Mouse (Mus musculus): ENCODE results near the gene Srprb.

DNA sequence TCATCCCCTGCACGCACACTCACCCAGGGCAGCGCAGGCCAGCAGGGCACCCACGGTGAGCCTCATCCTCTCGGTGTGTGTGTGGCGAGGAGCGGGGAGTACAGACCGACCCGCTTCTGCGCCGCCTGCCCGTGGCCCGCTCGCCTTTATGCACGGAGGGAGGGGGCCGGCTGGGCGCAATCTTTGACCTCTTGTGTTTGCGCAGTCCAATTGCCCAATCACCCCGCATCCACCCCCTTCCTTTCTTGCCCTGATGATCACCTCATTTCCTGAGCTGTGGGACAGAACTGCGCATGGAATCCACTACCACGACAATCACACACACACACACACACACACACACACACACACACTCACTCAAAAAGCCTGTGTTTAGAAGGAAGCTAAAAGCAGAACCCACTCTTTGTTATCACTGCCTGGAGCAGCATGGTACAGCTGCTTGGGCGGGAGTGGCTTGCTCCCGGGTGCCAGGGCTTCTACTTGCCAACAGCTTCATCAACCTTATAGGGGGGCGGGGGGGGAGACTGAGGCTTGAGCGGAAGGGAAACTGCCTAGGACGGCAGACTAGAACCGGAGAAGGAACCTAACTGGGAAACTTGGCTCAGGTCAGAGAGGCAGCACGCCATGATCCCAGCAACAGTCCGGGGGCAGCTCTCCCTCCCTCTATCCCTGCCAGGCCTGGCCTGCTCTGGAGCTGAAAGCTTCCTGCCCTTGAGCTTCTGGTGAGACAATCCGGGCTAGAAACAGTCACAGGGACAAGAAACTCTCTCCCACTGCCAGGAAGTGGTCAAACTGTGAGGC lies 28.4 kb upstream of the Srprb start, which contains the start of the genes Gm20425 and Trf:
- no peak for TF ChIP-seq POLR2A (IDR thresholded peaks at IDR 0.05; ENCODE audit: low read depth, low read length)
- no peak for TF ChIP-seq CTCF (IDR thresholded peaks at IDR 0.05; ENCODE audit: extremely low read depth, insufficient read length, insufficient replicate concordance, low read depth, low read length)

Measured in small intestine, adult 2 months (tissue).